Mouse (Mus musculus): ENCODE data around the gene Tmprss11d. TPM values are rescaled to one million over a fixed set of nuclear protein-coding genes. Genes with fewer than 3 reads are reported as not detected.

The Tmprss11d gene
- total and polyA plus RNA-seq, 3 experiments: not detected

DNA sequence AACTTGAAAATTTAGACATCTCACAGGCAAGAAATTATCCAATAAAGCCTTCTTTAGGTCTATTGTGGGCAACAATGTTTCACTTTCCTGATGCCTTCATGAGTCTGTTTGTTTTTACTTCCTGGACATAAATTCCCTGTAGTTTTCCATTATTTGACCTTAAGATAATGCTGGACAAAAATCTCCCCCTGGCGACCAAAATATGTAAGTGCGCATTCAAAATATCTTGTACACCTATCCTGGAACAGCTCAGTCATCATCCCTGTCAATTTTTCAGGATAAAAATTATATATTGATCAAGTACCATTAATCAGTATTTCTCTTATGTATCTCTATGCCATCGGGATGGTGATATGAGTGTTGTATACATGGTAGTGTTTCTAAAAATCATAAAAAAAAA is 37.6 kb upstream of the Tmprss11d start:
- TF ChIP-seq CTCF (IDR thresholded peaks at IDR 0.05 in 2 of 3, conservative IDR thresholded peaks at IDR 0.05 in 1 of 3; ENCODE audit: control insufficient read depth in 1 of 3, insufficient read depth in 1 of 3, low read depth in 2 of 3, low read length in 3 of 3, poor library complexity in 1 of 3, severe bottlenecking in 1 of 3) (peak in 2 of 3 experiments; percentile 23 to 59; a peak in 3 of 6 replicates), RAD21 (IDR thresholded peaks at IDR 0.05; ENCODE audit: low read depth, low read length) (peak; percentile 24), ZMIZ1 (IDR thresholded peaks at IDR 0.05; ENCODE audit: low read depth, low read length) (no peak), SMC3 (IDR thresholded peaks at IDR 0.05; ENCODE audit: low read depth, low read length) (peak; percentile 72), TCF12 (IDR thresholded peaks at IDR 0.05; ENCODE audit: low read depth, low read length) (no peak), TAL1 (IDR thresholded peaks at IDR 0.05; ENCODE audit: low read length) (no peak)
- H3K36me3 ChIP-seq (ENCODE audit: control insufficient read depth in 1 of 2, insufficient read depth in 2 of 2, low read length in 2 of 2): no peaks in the 10 kb centered on the region
- H3K79me2 ChIP-seq (ENCODE audit: control insufficient read depth, insufficient read depth, low read length, poor library complexity): no peaks in the 10 kb centered on the region
- no peak overlapping the region for H3K4me3 ChIP-seq (ENCODE audit: control insufficient read depth in 1 of 2, insufficient read depth in 1 of 2, low read depth in 2 of 2, low read length in 2 of 2)
- H3K27me3 ChIP-seq (ENCODE audit: control insufficient read depth in 1 of 2, insufficient read depth in 2 of 2, low read length in 2 of 2): no peaks in the 10 kb centered on the region
- H3K9me3 ChIP-seq (replicated peaks; ENCODE audit: insufficient read depth, low read length): no peaks in the 10 kb centered on the region
- H3K4me1 ChIP-seq (ENCODE audit: control insufficient read depth in 1 of 2, insufficient read depth in 2 of 2, low read length in 2 of 2): no peaks in the 10 kb centered on the region
- H3K27ac ChIP-seq (ENCODE audit: control insufficient read depth, low read depth, low read length): no peak overlapping the region
- H3K9ac ChIP-seq (ENCODE audit: control insufficient read depth, low read depth, low read length, poor library complexity, severe bottlenecking): no peak overlapping the region
- peak; percentile 20 for DNase-seq (ENCODE audit: low read depth, low spot score)

DNA sequence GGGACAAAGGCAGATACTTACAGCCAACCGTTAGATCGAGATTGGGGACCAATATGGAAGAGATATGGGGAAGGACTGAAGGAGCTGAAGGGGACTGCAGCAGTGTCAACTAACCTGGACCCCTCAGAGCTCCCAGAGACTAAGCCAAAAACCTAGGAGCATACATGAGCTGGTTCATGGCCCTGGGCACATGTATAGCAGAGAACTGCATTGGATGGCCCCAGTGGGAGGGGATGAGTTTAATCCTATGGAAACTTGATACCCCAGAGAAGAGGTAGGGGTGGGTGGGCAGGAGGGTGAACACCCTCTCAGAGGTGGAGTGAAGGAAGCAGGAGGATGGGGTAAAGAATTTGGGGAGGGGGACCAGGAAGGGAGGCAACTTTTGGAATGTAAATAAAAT is 34.7 kb upstream of the Tmprss11d start:
- Histone ChIP-seq H3K36me3 (ENCODE audit: control insufficient read depth in 1 of 2, insufficient read depth in 2 of 2, low read length in 2 of 2) (no peaks in the 10 kb centered on the region), H3K79me2 (ENCODE audit: control insufficient read depth, insufficient read depth, low read length, poor library complexity) (no peaks in the 10 kb centered on the region), H3K9me3 (replicated peaks; ENCODE audit: insufficient read depth, low read length) (no peaks in the 10 kb centered on the region), H3K27me3 (ENCODE audit: control insufficient read depth in 1 of 2, insufficient read depth in 2 of 2, low read length in 2 of 2) (no peaks in the 10 kb centered on the region), H3K27ac (ENCODE audit: control insufficient read depth, low read depth, low read length) (no peak overlapping the region), H3K9ac (ENCODE audit: control insufficient read depth, low read depth, low read length, poor library complexity, severe bottlenecking) (no peak overlapping the region), H3K4me1 (ENCODE audit: control insufficient read depth in 1 of 2, insufficient read depth in 2 of 2, low read length in 2 of 2) (no peaks in the 10 kb centered on the region), H3K4me3 (ENCODE audit: control insufficient read depth in 1 of 2, insufficient read depth in 1 of 2, low read depth in 2 of 2, low read length in 2 of 2) (no peak overlapping the region)
- no peak for DNase-seq (ENCODE audit: low read depth, low spot score)
- TF ChIP-seq ZC3H11A (IDR thresholded peaks at IDR 0.05; ENCODE audit: low read depth, low read length) (no peak), EP300 (IDR thresholded peaks at IDR 0.05; ENCODE audit: low read depth in 1 of 2, low read length in 2 of 2) (no peak), KAT2A (conservative IDR thresholded peaks at IDR 0.05; ENCODE audit: low read depth, low read length) (no peak), NELFE (IDR thresholded peaks at IDR 0.05; ENCODE audit: low read depth, low read length) (no peak), ETS1 (IDR thresholded peaks at IDR 0.05; ENCODE audit: low read depth, low read length) (no peak), ELF1 (IDR thresholded peaks at IDR 0.05; ENCODE audit: low read depth, low read length) (no peak), ZMIZ1 (IDR thresholded peaks at IDR 0.05; ENCODE audit: low read depth, low read length) (no peak), MEF2A (IDR thresholded peaks at IDR 0.05; ENCODE audit: extremely low read depth, insufficient replicate concordance, low read depth, low read length, poor library complexity, severe bottlenecking) (no peak), POLR2AphosphoS2 (IDR thresholded peaks at IDR 0.05; ENCODE audit: low read length) (no peak), TCF12 (IDR thresholded peaks at IDR 0.05; ENCODE audit: low read depth, low read length) (no peak), E2F4 (IDR thresholded peaks at IDR 0.05; ENCODE audit: borderline replicate concordance, low read depth, low read length) (no peak), USF2 (IDR thresholded peaks at IDR 0.05; ENCODE audit: borderline replicate concordance in 1 of 2, insufficient read depth in 1 of 2, low read depth in 1 of 2, low read length in 2 of 2) (no peak)
